Mouse (Mus musculus): ENCODE measurements around the gene Aph1a. TPM values are rescaled to one million over a fixed set of nuclear protein-coding genes. Genes with fewer than 3 reads are reported as not detected.
A peak's percentile ranks its signal among the peaks of the same experiment; 100 is the strongest.
"Not testable (repeated sequence)": the region's sequence is repeated elsewhere in the genome, so short reads cannot be mapped to it uniquely, and the experiment has no call there.

The Aph1a gene
- polyA plus RNA-seq, 1 experiment from 2014 or later, result 35.1 TPM

DNA sequence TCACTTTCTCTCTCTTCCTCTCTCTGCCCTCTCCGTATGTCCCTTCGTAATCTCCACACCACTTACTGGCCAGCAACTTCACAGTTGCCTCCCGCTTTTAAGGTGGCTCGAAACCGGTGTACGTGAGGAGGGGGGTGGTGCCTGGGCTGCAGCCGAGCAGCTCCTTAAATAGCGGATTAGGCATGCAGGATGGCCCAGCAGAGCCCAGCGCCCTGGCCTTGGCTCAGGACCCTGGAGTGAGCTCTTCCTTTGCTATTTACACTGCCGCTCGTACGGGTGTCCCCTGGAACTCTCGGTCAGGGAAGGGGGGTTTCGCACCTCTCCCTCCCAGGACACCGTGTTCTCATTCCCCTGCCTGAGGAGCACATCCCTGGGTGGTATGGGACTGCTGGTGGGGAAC is 10.8 kb downstream of the Aph1a start, which contains the start of gene Car14:
Car14 (minus strand) TSS at position 124 of the 400 bp plus-strand sequence.
- peak within 1 kb of the TSS; percentile 64 for H3K4me2 ChIP-seq (ENCODE audit: low read length)
- no peaks in the 10 kb centered on the region for H3K9me3 ChIP-seq (replicated peaks; ENCODE audit: control insufficient read depth, low read length, poor library complexity, severe bottlenecking)
- H3K27ac ChIP-seq (ENCODE audit: low read length), result no peak within 1 kb of the TSS
- peak within 1 kb of the TSS; percentile 44 for H3K9ac ChIP-seq (ENCODE audit: low read depth, low read length)
- WGBS, result under 1% methylated on average over 15 of the region's 15 CpGs
- no peaks in the 10 kb centered on the region for H3K36me3 ChIP-seq (ENCODE audit: control insufficient read depth, insufficient read depth, low read length)
- H3K4me1 ChIP-seq (ENCODE audit: control insufficient read depth, insufficient read depth, low read length), result peaks cover 17% of the 10 kb centered on the region
- peak within 1 kb of the TSS; percentile 31 for H3K4me3 ChIP-seq (ENCODE audit: low read depth, low read length)
- ATAC-seq, result no peak
- H3K27me3 ChIP-seq (ENCODE audit: control insufficient read depth, insufficient read depth, low read depth, low read length), result peaks cover 9% of the 10 kb centered on the region; the same call in 1 of the 2 replicates

DNA sequence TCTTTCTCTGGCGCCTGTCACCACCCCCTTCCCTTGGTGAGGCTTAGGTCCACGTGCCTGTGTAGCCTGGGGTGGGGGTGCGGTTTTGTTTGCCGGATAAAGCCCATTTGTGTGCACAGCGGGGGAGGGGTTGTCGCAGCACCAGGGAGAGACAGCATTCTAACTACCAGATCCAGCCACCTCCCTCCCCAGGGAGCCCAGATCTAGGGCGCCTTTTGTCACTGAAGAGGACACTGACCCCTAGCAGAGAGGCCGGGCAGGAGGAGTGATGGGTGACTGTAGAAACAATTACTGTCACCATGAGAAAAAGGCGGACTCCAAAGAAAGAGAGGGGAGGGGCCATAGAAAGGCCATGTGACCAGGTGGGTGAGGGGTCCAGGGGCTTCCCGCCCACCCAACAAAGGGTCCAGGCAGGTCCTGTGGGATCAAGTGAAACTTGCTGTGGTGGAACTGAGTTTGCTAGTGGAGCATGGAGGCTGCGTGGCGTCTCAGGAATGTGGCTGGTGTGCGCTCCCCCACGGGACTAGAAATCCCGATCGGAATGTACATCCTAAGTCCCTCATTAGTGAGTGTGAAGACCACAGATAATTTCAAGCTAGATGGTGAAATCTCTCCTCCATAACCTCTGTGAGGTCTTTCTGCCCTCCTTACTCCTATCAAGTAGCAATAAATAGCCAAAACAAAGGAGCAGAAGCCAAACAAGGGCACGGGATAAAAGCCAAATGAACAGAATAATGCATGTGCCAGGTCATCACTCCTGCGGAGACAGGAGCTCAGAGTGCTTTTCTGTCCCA is 11.6 kb downstream of the Aph1a start:
- H3K9me3 ChIP-seq (replicated peaks; ENCODE audit: control insufficient read depth, low read length, poor library complexity, severe bottlenecking), result no peaks in the 10 kb centered on the region
- H3K27ac ChIP-seq (ENCODE audit: low read length), result no peak overlapping the region
- H3K36me3 ChIP-seq (ENCODE audit: control insufficient read depth, insufficient read depth, low read length), result no peaks in the 10 kb centered on the region
- peak; percentile 30; the same call in 1 of the 2 replicates for ATAC-seq
- under 1% methylated on average over 18 of the region's 18 CpGs for WGBS
- peak overlapping the region; percentile 64 for H3K4me2 ChIP-seq (ENCODE audit: low read length)
- H3K27me3 ChIP-seq (ENCODE audit: control insufficient read depth, insufficient read depth, low read depth, low read length), result peaks cover 9% of the 10 kb centered on the region; the same call in 1 of the 2 replicates
- H3K4me1 ChIP-seq (ENCODE audit: control insufficient read depth, insufficient read depth, low read length), result peaks cover 17% of the 10 kb centered on the region
- H3K4me3 ChIP-seq (ENCODE audit: low read depth, low read length), result peak overlapping the region; percentile 31
- H3K9ac ChIP-seq (ENCODE audit: low read depth, low read length), result peak overlapping the region; percentile 44

DNA sequence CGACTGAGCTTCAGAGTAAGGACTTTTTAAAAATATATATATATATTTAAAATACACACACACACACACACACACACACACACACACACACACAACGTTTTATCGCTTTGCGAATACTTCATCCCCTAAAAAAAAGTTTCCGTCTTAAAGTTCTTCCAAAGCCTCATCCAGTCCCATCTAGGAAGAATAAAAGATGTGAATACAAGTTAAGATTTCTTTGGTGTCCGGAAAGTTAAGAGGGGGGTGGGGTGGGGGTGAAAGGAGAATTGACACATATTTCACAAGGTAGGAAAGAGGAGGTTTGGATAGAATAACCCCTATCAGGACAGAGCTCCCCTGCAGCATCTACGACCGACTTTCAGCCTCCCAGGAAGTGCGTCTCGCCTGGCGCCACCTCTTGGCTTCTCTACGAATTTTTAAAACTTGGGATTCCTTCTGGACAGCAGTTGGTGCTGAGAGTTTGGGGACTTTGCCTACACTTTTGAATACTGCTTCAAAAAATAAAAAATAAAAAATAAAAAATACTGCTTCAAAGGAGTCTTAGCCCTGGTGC is 12.2 kb downstream of the Aph1a start:
- Histone ChIP-seq H3K36me3 (ENCODE audit: control insufficient read depth, insufficient read depth, low read length) (no peaks in the 10 kb centered on the region), H3K4me3 (ENCODE audit: low read depth, low read length) (no peak overlapping the region), H3K27me3 (ENCODE audit: control insufficient read depth, insufficient read depth, low read depth, low read length) (peaks cover 9% of the 10 kb centered on the region; the same call in 1 of the 2 replicates), H3K9ac (ENCODE audit: low read depth, low read length) (no peak overlapping the region), H3K27ac (ENCODE audit: low read length) (no peak overlapping the region), H3K9me3 (replicated peaks; ENCODE audit: control insufficient read depth, low read length, poor library complexity, severe bottlenecking) (no peaks in the 10 kb centered on the region), H3K4me2 (ENCODE audit: low read length) (peak overlapping the region; percentile 64), H3K4me1 (ENCODE audit: control insufficient read depth, insufficient read depth, low read length) (peaks cover 17% of the 10 kb centered on the region)
- 1% methylated on average over 12 of the region's 12 CpGs for WGBS
- ATAC-seq, result no peak

DNA sequence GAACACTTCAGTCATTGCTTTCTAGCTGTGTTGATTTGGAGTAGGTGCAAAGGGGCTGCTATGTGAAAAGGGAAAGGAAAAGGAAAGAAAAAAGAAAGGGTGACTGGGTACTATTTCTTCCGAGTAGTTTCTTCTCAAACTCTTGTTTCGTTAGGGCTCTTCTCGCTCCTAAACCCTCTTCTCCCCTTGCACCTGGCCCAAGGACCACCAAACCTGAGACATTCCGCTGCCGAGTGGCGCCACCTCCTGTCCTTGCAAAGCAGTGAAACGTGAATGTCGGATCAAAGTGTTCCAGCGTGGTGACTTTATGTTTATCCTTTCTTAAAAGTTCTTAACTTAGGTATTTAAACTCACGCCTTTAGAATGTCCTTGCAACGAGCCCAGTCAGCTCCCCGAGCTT is 13.1 kb downstream of the Aph1a start:
- Histone ChIP-seq H3K4me2 (ENCODE audit: low read length) (peak overlapping the region; percentile 64), H3K9me3 (replicated peaks; ENCODE audit: control insufficient read depth, low read length, poor library complexity, severe bottlenecking) (no peaks in the 10 kb centered on the region), H3K4me1 (ENCODE audit: control insufficient read depth, insufficient read depth, low read length) (peaks cover 17% of the 10 kb centered on the region), H3K9ac (ENCODE audit: low read depth, low read length) (no peak overlapping the region), H3K27ac (ENCODE audit: low read length) (no peak overlapping the region), H3K27me3 (ENCODE audit: control insufficient read depth, insufficient read depth, low read depth, low read length) (peaks cover 9% of the 10 kb centered on the region; the same call in 1 of the 2 replicates), H3K36me3 (ENCODE audit: control insufficient read depth, insufficient read depth, low read length) (no peaks in the 10 kb centered on the region), H3K4me3 (ENCODE audit: low read depth, low read length) (no peak overlapping the region)
- under 1% methylated on average over 12 of the region's 12 CpGs for WGBS
- ATAC-seq, result no peak

DNA sequence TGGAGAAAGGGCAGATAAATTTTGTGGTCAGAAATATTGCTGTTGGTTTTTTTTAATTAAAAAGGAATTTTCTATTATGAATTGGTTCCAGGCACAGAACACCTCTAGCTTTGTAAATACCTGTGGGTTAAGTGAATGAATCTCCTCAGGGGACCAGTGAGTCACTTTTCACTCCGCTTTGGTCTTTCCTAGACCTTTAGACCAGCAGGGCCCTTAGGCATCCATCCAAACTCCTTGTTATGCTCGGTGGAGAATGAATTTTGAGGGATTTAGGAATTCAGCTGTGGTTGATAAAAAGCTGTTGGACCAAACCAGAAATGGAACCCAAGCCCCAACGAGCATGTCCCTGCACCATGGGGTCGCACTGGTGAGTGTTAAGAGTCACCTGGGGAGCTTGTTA is 13.8 kb downstream of the Aph1a start:
- 43% methylated on average over 4 of the region's 4 CpGs for WGBS
- no peaks in the 10 kb centered on the region for H3K36me3 ChIP-seq (ENCODE audit: control insufficient read depth, insufficient read depth, low read length)
- ATAC-seq, result no peak

DNA sequence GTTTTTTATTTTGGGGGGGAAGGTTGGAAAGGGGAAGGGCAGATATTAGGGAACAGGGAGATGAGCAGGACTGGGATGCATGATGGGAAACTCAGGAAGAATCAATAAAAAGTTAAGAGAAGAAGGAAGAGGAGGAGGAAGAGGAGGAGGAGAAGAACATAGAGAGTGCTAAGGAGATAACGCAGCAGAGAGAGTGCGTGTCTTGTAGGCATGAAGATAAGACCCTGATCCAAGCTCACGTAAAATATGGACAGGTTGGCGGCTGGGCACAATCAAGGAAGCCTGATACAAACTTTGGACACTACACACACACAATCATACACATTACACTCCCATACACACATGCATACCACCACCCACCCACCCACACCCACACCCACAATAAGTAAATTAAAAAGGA is 20.9 kb downstream of the Aph1a start:
- Histone ChIP-seq H3K9ac (ENCODE audit: low read depth, low read length) (no peak overlapping the region), H3K27me3 (ENCODE audit: control insufficient read depth, insufficient read depth, low read depth, low read length) (no peaks in the 10 kb centered on the region), H3K4me2 (ENCODE audit: low read length) (no peak overlapping the region), H3K4me1 (ENCODE audit: control insufficient read depth, insufficient read depth, low read length) (no peaks in the 10 kb centered on the region), H3K4me3 (ENCODE audit: low read depth, low read length) (no peak overlapping the region), H3K36me3 (ENCODE audit: control insufficient read depth, insufficient read depth, low read length) (no peaks in the 10 kb centered on the region), H3K9me3 (replicated peaks; ENCODE audit: control insufficient read depth, low read length, poor library complexity, severe bottlenecking) (no peaks in the 10 kb centered on the region), H3K27ac (ENCODE audit: low read length) (no peak overlapping the region)
- WGBS, result 98% methylated on average over 4 of the region's 4 CpGs
- no peak for ATAC-seq

More for the DNA sequence above, 13.8 kb downstream of the Aph1a start:
- Histone ChIP-seq H3K27me3 (ENCODE audit: control insufficient read depth, insufficient read depth, low read depth, low read length) (peaks cover 9% of the 10 kb centered on the region; the same call in 1 of the 2 replicates), H3K4me1 (ENCODE audit: control insufficient read depth, insufficient read depth, low read length) (peaks cover 17% of the 10 kb centered on the region), H3K4me2 (ENCODE audit: low read length) (no peak overlapping the region), H3K27ac (ENCODE audit: low read length) (no peak overlapping the region), H3K9ac (ENCODE audit: low read depth, low read length) (no peak overlapping the region), H3K4me3 (ENCODE audit: low read depth, low read length) (no peak overlapping the region), H3K9me3 (replicated peaks; ENCODE audit: control insufficient read depth, low read length, poor library complexity, severe bottlenecking) (no peaks in the 10 kb centered on the region)

DNA sequence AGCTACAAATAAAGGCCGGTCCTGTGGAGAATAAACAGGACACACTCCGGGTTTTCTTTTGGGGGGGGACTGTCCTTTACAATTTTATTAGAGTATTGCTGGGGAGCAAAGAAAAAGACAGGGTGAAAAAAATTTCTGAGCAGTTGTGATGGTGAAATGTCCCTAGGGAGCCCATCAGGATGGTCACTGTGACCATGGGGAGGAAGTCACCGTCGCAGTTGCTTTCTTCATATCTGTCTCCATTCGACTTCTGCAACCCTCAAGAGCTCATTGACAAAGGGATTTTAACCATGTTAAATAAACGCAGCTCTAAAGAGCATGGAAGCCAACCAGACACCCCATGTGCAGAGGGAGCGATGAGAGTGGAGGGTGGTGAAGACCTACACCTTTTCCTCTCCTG is 23.0 kb downstream of the Aph1a start:
- Histone ChIP-seq H3K9me3 (replicated peaks; ENCODE audit: control insufficient read depth, low read length, poor library complexity, severe bottlenecking) (no peaks in the 10 kb centered on the region), H3K9ac (ENCODE audit: low read depth, low read length) (no peak overlapping the region), H3K27me3 (ENCODE audit: control insufficient read depth, insufficient read depth, low read depth, low read length) (no peaks in the 10 kb centered on the region), H3K36me3 (ENCODE audit: control insufficient read depth, insufficient read depth, low read length) (no peaks in the 10 kb centered on the region), H3K27ac (ENCODE audit: low read length) (no peak overlapping the region), H3K4me2 (ENCODE audit: low read length) (no peak overlapping the region), H3K4me1 (ENCODE audit: control insufficient read depth, insufficient read depth, low read length) (no peaks in the 10 kb centered on the region), H3K4me3 (ENCODE audit: low read depth, low read length) (no peak overlapping the region)
- WGBS, result 74% methylated on average over 7 of the region's 7 CpGs
- no peak for ATAC-seq

DNA sequence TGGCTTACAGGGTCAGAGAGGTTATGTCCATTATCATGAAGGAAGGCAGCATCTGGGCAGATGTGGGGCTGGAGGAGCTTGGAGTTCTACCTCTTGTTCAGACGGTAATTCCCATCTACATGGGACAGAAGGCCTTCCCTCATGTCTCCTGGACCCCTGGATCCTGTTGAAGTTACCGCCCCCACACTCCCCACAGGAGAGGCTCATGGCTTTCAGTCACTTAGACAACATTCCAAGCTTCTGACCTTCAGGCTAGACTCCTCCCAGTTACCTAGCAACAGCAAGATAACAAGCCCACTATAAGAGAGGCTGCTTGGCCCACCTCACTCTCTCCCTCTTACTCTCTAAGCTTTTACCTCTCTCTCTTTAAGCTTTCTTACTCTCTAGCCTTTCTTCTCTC is 26.8 kb downstream of the Aph1a start:
- H3K27me3 ChIP-seq (ENCODE audit: control insufficient read depth, insufficient read depth, low read depth, low read length); H3K4me2 ChIP-seq (ENCODE audit: low read length); H3K9me3 ChIP-seq (replicated peaks; ENCODE audit: control insufficient read depth, low read length, poor library complexity, severe bottlenecking); H3K36me3 ChIP-seq (ENCODE audit: control insufficient read depth, insufficient read depth, low read length); ATAC-seq; H3K4me1 ChIP-seq (ENCODE audit: control insufficient read depth, insufficient read depth, low read length); H3K27ac ChIP-seq (ENCODE audit: low read length); H3K4me3 ChIP-seq (ENCODE audit: low read depth, low read length); H3K9ac ChIP-seq (ENCODE audit: low read depth, low read length): not testable (repeated sequence)
- 76% methylated on average over 2 of the region's 2 CpGs for WGBS

DNA sequence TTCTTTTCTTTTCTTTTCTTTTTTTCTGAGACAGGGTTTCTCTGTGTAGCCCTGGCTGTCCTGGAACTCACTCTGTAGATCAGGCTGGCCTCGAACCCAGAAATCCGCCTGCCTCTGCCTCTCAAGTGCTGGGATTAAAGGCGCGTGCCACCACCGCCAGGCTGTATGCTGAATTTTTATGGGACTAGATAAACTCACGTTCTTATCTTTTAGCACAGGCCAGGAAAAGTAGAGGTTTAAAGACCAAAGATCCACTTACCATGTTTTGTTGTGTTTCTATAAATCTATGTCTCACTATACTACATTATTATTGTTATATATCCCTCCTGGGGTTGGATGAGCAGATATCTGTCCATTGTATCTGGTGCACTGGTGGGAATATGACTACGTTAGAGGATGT is 29.7 kb downstream of the Aph1a start:
- WGBS, result 91% methylated on average over 7 of the region's 7 CpGs
- H3K27ac ChIP-seq (ENCODE audit: low read length); H3K4me3 ChIP-seq (ENCODE audit: low read depth, low read length); H3K4me1 ChIP-seq (ENCODE audit: control insufficient read depth, insufficient read depth, low read length); H3K9ac ChIP-seq (ENCODE audit: low read depth, low read length); ATAC-seq; H3K27me3 ChIP-seq (ENCODE audit: control insufficient read depth, insufficient read depth, low read depth, low read length); H3K9me3 ChIP-seq (replicated peaks; ENCODE audit: control insufficient read depth, low read length, poor library complexity, severe bottlenecking); H3K4me2 ChIP-seq (ENCODE audit: low read length); H3K36me3 ChIP-seq (ENCODE audit: control insufficient read depth, insufficient read depth, low read length): not testable (repeated sequence)
